Mouse (Mus musculus): ENCODE data around the gene Zcchc14. TPM values are rescaled to one million over a fixed set of nuclear protein-coding genes. Genes with fewer than 3 reads are reported as not detected.

The Zcchc14 gene
- total and polyA plus RNA-seq, 3 experiments, result not detected

DNA sequence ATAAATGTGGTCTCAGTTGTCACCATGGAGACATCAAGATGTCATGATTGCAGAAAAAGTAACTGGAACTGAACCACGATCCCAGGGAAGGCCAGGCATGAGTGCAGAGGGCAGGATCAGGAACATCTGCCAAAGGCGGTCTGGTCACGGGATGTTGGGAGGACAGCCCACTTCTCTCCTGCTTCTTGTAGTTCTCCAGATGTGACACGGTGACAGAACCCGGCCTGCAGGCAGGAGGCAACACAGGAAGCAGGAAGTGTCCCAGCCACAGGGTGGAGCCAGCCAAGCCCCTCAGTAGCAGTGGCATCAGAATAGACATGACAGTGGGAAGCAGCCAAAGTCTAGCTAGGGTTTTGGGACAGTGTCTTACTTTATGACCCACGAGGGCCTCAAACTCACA is 17.2 kb downstream of the Zcchc14 start:
- Histone ChIP-seq H3K4me1 (ENCODE audit: control insufficient read depth in 1 of 2, insufficient read depth in 2 of 2) (0 out of 4 replicates have a peak, but pooled peaks cover 0 to 6% of the 10 kb centered on the region in 2 experiments), H3K4me2 (ENCODE audit: insufficient read depth, low read depth, poor library complexity, severe bottlenecking) (no peak overlapping the region), H3K9me3 (replicated peaks; ENCODE audit: low read length) (no peaks in the 10 kb centered on the region), H3K27ac (ENCODE audit: insufficient read depth, low read depth) (no peak overlapping the region), H3K79me2 (replicated peaks; ENCODE audit: control insufficient read depth, extremely low read depth, insufficient read depth, poor library complexity, severe bottlenecking) (no peaks in the 10 kb centered on the region), H3K27me3 (replicated peaks) (peaks cover 76% of the 10 kb centered on the region), H3K4me3 (replicated peaks in 1 of 3; ENCODE audit: low read depth in 2 of 3, low read length in 2 of 3, poor library complexity in 1 of 3) (no peak overlapping the region), H3K36me3 (replicated peaks in 1 of 2; ENCODE audit: control insufficient read depth in 1 of 2, insufficient read depth in 1 of 2, low read length in 1 of 2) (no peaks in the 10 kb centered on the region), H3K9ac (ENCODE audit: insufficient read depth, low read depth) (no peak overlapping the region)
- TF ChIP-seq SMC3 (IDR thresholded peaks at IDR 0.05; ENCODE audit: low read depth, low read length), result no peak
- 0 out of 2 replicates have a peak, but pooled peaks have one; percentile 24 for TF ChIP-seq ELF1 (IDR thresholded peaks at IDR 0.05; ENCODE audit: low read depth, low read length)
- dilution Hi-C loops (cut with MboI; ENCODE audit: extremely low pct_ligation_motif_present, extremely low pct_unique_long_range_greater_than_20kb, low sequenced_read_pairs) (no loop called here), in situ Hi-C loops (cut with MboI; ENCODE audit: low pct_ligation_motif_present, low pct_unique_long_range_greater_than_20kb, low sequenced_read_pairs) (no loop called here)
- no peak for DNase-seq (ENCODE audit: extremely low read depth)

DNA sequence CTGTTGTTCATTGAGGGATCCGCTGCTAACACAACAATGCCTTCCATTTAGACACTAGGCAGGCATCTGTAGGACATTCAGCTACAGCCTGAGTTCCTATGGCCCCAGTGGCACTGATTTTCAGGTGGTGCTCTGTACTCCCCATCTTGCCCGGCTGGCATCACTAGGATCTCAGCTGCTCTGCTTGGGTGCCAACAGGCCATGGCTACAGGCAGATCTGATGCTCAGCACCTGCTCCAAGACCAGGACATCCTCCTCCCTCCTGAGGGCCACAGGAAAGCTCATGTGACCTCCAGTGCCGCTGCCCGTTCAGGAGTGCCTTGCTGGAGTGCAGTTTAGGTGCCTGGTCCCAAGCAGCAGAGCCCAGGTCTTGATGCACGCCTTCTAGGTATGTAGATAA is 20.3 kb downstream of the Zcchc14 start:
- Histone ChIP-seq H3K4me3 (replicated peaks in 1 of 3; ENCODE audit: low read depth in 2 of 3, low read length in 2 of 3, poor library complexity in 1 of 3) (no peak overlapping the region), H3K27me3 (replicated peaks) (peaks cover 68% of the 10 kb centered on the region), H3K4me1 (ENCODE audit: control insufficient read depth in 1 of 2, insufficient read depth in 2 of 2) (0 out of 4 replicates have a peak, but pooled peaks cover 0 to 6% of the 10 kb centered on the region in 2 experiments), H3K4me2 (ENCODE audit: insufficient read depth, low read depth, poor library complexity, severe bottlenecking) (no peak overlapping the region), H3K9ac (ENCODE audit: insufficient read depth, low read depth) (no peak overlapping the region), H3K79me2 (replicated peaks; ENCODE audit: control insufficient read depth, extremely low read depth, insufficient read depth, poor library complexity, severe bottlenecking) (no peaks in the 10 kb centered on the region), H3K36me3 (replicated peaks in 1 of 2; ENCODE audit: control insufficient read depth in 1 of 2, insufficient read depth in 1 of 2, low read length in 1 of 2) (no peaks in the 10 kb centered on the region), H3K9me3 (replicated peaks; ENCODE audit: low read length) (peaks cover 2% of the 10 kb centered on the region), H3K27ac (ENCODE audit: insufficient read depth, low read depth) (no peak overlapping the region)
- TF ChIP-seq ZMIZ1 (IDR thresholded peaks at IDR 0.05; ENCODE audit: low read depth, low read length) (no peak), ELF1 (IDR thresholded peaks at IDR 0.05; ENCODE audit: low read depth, low read length) (no peak), GABPA (IDR thresholded peaks at IDR 0.05; ENCODE audit: insufficient replicate concordance, low read depth, low read length) (no peak), MAFK (IDR thresholded peaks at IDR 0.05; ENCODE audit: insufficient replicate concordance, low read length) (no peak), CHD2 (IDR thresholded peaks at IDR 0.05; ENCODE audit: low read length) (no peak), ZC3H11A (IDR thresholded peaks at IDR 0.05; ENCODE audit: low read depth, low read length) (no peak), EP300 (IDR thresholded peaks at IDR 0.05; ENCODE audit: low read length) (no peak), E2F4 (IDR thresholded peaks at IDR 0.05; ENCODE audit: insufficient replicate concordance, low read depth, low read length) (no peak), TCF12 (IDR thresholded peaks at IDR 0.05; ENCODE audit: low read depth, low read length) (no peak), ZNF384 (IDR thresholded peaks at IDR 0.05; ENCODE audit: low read depth, low read length) (no peak), MXI1 (IDR thresholded peaks at IDR 0.05; ENCODE audit: low read depth, low read length) (no peak)
- no peak for DNase-seq (ENCODE audit: extremely low read depth)
- in situ Hi-C loops (cut with MboI; ENCODE audit: low pct_ligation_motif_present, low pct_unique_long_range_greater_than_20kb, low sequenced_read_pairs), result no loop called here
- dilution Hi-C loops (cut with MboI; ENCODE audit: extremely low pct_ligation_motif_present, extremely low pct_unique_long_range_greater_than_20kb, low sequenced_read_pairs), result no loop called here

DNA sequence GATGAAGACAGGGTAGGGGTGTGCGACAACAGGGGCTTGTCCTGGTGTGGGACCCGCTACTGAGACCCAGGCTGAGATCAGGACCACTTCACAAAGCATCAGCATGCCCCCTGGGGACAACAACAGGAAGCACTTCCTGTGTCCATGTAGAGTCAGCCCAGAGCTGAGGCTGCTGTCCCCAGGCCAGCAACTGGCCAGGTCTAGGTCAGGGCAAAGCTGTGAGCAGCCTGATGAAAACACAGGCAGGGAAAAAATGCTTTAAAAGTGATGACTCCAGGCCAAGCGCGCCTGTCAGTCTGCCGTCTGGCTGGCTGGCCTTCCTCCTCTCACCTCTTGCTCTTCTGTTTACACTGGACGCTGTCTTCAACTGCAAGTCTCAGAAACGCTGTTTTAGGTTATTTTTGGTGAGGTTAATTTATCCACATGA is 21.0 kb downstream of the Zcchc14 start:
- no peak for DNase-seq (ENCODE audit: extremely low read depth)
- Histone ChIP-seq H3K4me1 (ENCODE audit: control insufficient read depth in 1 of 2, insufficient read depth in 2 of 2) (0 out of 4 replicates have a peak, but pooled peaks cover 0 to 6% of the 10 kb centered on the region in 2 experiments), H3K79me2 (replicated peaks; ENCODE audit: control insufficient read depth, extremely low read depth, insufficient read depth, poor library complexity, severe bottlenecking) (no peaks in the 10 kb centered on the region), H3K4me3 (replicated peaks in 1 of 3; ENCODE audit: low read depth in 2 of 3, low read length in 2 of 3, poor library complexity in 1 of 3) (no peak overlapping the region), H3K9ac (ENCODE audit: insufficient read depth, low read depth) (no peak overlapping the region), H3K9me3 (replicated peaks; ENCODE audit: low read length) (peaks cover 2% of the 10 kb centered on the region), H3K4me2 (ENCODE audit: insufficient read depth, low read depth, poor library complexity, severe bottlenecking) (no peak overlapping the region), H3K36me3 (replicated peaks in 1 of 2; ENCODE audit: control insufficient read depth in 1 of 2, insufficient read depth in 1 of 2, low read length in 1 of 2) (no peaks in the 10 kb centered on the region), H3K27ac (ENCODE audit: insufficient read depth, low read depth) (no peak overlapping the region), H3K27me3 (replicated peaks) (peaks cover 70% of the 10 kb centered on the region)
- TF ChIP-seq HCFC1 (IDR thresholded peaks at IDR 0.05; ENCODE audit: low read depth, low read length) (no peak), SIN3A (IDR thresholded peaks at IDR 0.05; ENCODE audit: low read length) (no peak), NELFE (IDR thresholded peaks at IDR 0.05; ENCODE audit: low read depth, low read length) (no peak), MEF2A (IDR thresholded peaks at IDR 0.05; ENCODE audit: borderline replicate concordance, low read depth, low read length) (no peak), CHD1 (IDR thresholded peaks at IDR 0.05; ENCODE audit: low read depth, low read length) (no peak), CHD2 (IDR thresholded peaks at IDR 0.05; ENCODE audit: low read length) (no peak), USF2 (conservative IDR thresholded peaks at IDR 0.05; ENCODE audit: low read depth, low read length) (no peak)
- in situ Hi-C loops (cut with MboI; ENCODE audit: low pct_ligation_motif_present, low pct_unique_long_range_greater_than_20kb, low sequenced_read_pairs), result no loop called here
- dilution Hi-C loops (cut with MboI; ENCODE audit: extremely low pct_ligation_motif_present, extremely low pct_unique_long_range_greater_than_20kb, low sequenced_read_pairs), result no loop called here

Measured in CH12.LX (cell line).